Mouse (Mus musculus) neural tube, embryonic 14.5 days (tissue): ENCODE data around the gene Acp5. TPM values are rescaled to one million over a fixed set of nuclear protein-coding genes. Genes with fewer than 3 reads are reported as not detected.

Experiments
- ATAC-seq: fragments of 200-750 bp; cut with Nextera tagmentation; 2 replicates; pipeline ENCODE4 v1.8.0; 2017; ENCODE audit warnings: low read depth, mild to moderate bottlenecking, moderate TSS enrichment, moderate library complexity
- H3K27ac ChIP-seq: fragments of 300-500 bp; sonication (generic); 2 replicates; pipeline ENCODE4 v1.5.1; 2014; ENCODE audit warnings: low read depth, mild to moderate bottlenecking, control low read depth, low read length, moderate library complexity, mixed read lengths
- H3K27me3 ChIP-seq: fragments of 300-500 bp; sonication (generic); 2 replicates; pipeline ENCODE4 v1.6.1; 2014; ENCODE audit warnings: low read length; ENCODE audit not compliant: control insufficient read depth, insufficient read depth
- H3K36me3 ChIP-seq: fragments of 300-500 bp; sonication (generic); 2 replicates; pipeline ENCODE4 v1.6.1; 2014; ENCODE audit warnings: low read length, mixed read lengths; ENCODE audit not compliant: control insufficient read depth, insufficient read depth
- H3K4me1 ChIP-seq: fragments of 300-500 bp; sonication (generic); 2 replicates; pipeline ENCODE4 v1.6.1; 2014; ENCODE audit warnings: low read length; ENCODE audit not compliant: control insufficient read depth, insufficient read depth
- H3K4me2 ChIP-seq: fragments of 300-500 bp; sonication (generic); 2 replicates; pipeline ENCODE4 v1.6.1; 2014; ENCODE audit warnings: mild to moderate bottlenecking, low read depth, low read length, control low read depth
- H3K4me3 ChIP-seq: fragments of 300-500 bp; sonication (generic); 2 replicates; pipeline ENCODE4 v1.5.1; 2014; ENCODE audit warnings: low read depth, low read length, control low read depth, mixed read lengths
- H3K9ac ChIP-seq: fragments of 300-500 bp; sonication (generic); replicated peaks from 2 replicates; pipeline ENCODE4 v1.6.1; 2014; ENCODE audit warnings: low read depth, mild to moderate bottlenecking, control low read depth, low read length, mixed read lengths
- H3K9me3 ChIP-seq: fragments of 300-500 bp; sonication (generic); 2 replicates; pipeline ENCODE4 v1.6.1; 2016; ENCODE audit warnings: low read length; ENCODE audit not compliant: control insufficient read depth
- whole genome bisulfite sequencing: fragments of 180-500 bp; shearing (Covaris S2); extraction: QIAGEN DNeasy Blood & Tissue Kit; methylation state at CpG from one replicate; pipeline ENCODE4 v1.1.7; 2014; 5-methylcytosine and 5-hydroxymethylcytosine counted together
- polyA plus RNA-seq: library from polyadenylated mRNA; unstranded; fragments of >200 nt; fragmentation: Nextera tagmentation; extraction: Ambion mirVana; gene quantifications from 2 replicates; pipeline ENCODE4 v1.2.1, GENCODE M21; 2014

Gene Acp5
- polyA plus RNA-seq, 1 experiment from 2014 or later, result 0.40 TPM

DNA sequence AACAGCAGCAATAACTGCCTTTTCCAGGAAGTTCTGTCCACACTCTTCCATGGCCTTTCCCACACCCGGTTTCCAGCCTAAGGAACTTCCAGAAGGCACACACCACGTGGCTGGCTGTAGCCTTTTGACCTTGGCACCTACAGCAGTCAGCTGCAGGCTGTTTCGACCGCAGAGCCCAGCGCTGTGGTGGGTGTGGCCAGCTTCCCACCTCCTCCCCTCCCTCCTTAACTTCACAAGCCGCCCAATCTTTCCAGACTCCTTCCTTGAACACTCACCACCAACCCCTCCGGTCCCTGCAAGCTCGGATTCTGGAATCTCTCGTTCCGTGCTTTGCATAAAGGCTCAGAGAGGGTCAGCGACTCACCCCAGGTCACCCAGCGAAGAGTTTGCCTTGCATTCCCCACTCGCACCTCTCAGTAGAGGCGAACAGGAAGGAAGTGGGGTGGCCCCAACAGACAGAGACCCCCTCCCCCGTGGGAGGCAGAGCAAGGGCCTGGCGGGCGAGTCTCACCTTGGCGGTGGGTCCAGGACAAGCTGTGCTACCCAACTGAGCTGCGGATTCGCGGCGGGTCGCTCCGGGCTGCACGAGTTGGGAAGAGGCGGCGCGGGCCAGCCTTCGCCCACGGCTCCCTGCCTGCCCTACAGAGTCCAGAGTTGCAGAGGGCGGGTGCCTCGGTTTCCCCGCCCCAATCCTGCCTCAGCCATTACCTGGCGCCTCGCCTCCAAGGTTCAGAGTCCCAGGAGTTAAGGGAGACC lies 4.1 kb downstream of the Acp5 start:
- H3K36me3 ChIP-seq, result no peaks in the 10 kb centered on the region
- ATAC-seq, result 0 out of 2 replicates have a peak, but pooled peaks have one; percentile 5
- H3K27ac ChIP-seq, result no peak overlapping the region
- H3K4me2 ChIP-seq, result peak overlapping the region; percentile 23; the same call in 1 of the 2 replicates
- H3K9me3 ChIP-seq, result no peaks in the 10 kb centered on the region
- H3K27me3 ChIP-seq, result peaks cover 11% of the 10 kb centered on the region
- H3K9ac ChIP-seq, result no peak overlapping the region
- no peak overlapping the region for H3K4me3 ChIP-seq
- 3% methylated on average over 33 of the region's 35 CpGs for WGBS
- H3K4me1 ChIP-seq, result no peaks in the 10 kb centered on the region

DNA sequence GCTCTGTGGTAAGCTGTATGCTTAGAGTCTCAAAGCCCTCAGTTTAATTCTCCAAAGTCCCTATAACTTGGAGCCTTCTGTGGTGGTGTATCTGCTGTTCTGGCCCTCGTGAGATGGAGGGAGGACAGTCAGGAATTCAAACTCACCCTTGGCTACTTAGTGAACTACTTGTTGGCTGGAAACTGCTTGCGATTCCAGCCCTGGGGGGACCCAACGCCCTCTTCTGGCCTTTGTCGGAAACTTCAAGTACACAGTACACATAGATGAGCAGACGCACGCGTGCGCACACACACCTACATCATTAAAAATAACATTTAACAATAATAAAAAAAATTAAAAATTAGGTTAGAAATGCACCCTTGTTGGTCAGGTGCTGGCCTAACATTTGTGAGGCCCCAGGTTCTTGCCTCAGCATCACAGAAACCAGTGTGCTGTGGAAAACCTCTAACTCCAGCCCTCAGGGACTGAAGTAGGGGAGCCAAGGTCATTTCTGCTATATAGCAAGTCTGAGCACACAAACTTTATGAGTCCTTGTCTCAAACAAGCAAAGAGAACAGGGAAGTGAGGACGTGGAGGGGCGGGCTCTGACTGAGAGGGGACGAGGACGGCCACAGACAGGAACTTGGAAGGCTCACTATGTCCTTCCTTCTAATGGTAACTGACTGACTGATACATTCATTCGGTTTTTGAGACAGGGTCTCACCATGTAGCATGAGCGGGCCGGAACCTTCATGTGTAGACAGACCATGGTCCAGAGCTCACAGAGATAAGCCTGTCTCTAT lies 10.1 kb downstream of the Acp5 start:
- Histone ChIP-seq H3K9me3 (no peaks in the 10 kb centered on the region), H3K4me3 (no peak overlapping the region), H3K4me1 (no peaks in the 10 kb centered on the region), H3K36me3 (no peaks in the 10 kb centered on the region), H3K4me2 (no peak overlapping the region), H3K9ac (no peak overlapping the region), H3K27ac (no peak overlapping the region), H3K27me3 (no peaks in the 10 kb centered on the region)
- 90% methylated on average over 15 of the region's 15 CpGs for WGBS
- no peak for ATAC-seq

DNA sequence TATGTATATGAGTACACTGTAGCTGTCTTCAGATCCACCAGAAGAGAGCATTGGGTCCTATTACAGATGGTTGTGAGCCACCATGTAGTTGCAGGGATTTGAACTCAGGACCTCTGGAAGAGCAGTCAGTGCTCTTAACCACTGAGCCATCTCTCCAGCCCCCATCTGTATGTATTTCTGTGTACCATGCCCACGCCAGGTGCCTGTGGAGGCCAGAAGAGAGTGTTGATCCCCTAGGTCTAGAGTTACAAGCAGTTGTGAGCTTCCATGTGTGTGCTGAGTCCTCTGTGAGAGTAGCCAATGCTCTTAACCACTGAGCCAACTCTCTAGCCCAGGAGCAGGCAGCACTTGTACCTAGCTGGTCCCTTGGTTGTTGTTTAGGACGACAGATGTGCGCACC lies 11.3 kb downstream of the Acp5 start:
- 85% methylated on average over 3 of the region's 3 CpGs for WGBS
- H3K9me3 ChIP-seq, result no peaks in the 10 kb centered on the region
- H3K9ac ChIP-seq, result no peak overlapping the region
- no peak overlapping the region for H3K27ac ChIP-seq
- no peak overlapping the region for H3K4me2 ChIP-seq
- no peak for ATAC-seq
- H3K4me1 ChIP-seq, result no peaks in the 10 kb centered on the region
- no peak overlapping the region for H3K4me3 ChIP-seq
- H3K36me3 ChIP-seq, result no peaks in the 10 kb centered on the region
- H3K27me3 ChIP-seq, result no peaks in the 10 kb centered on the region

DNA sequence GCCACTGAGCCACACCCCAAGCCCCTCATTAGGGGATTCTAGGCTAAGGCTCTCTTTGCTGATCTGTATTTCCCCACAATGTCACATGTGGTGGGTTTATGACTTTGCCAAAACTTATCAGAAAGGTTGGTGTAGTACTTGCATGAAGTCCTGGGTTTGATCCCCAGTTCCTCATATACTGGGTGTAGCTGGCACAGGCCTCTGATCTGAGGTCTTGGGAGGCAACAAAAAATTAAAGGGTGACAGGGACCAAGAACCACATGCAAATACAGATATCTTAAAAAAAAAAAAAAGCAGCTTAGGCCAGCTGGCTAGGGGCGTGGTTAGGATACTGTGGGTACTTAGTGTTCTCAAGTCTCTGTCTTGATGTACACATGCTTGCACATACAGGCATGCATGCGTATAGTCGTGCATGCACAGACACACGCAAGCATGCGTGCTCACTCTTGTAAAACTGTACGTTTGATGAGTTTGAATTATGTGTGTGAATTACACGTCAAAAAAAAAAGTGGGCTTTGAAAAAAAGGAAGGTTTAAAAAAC lies 12.4 kb downstream of the Acp5 start:
- H3K36me3 ChIP-seq, result no peaks in the 10 kb centered on the region
- H3K27me3 ChIP-seq, result no peaks in the 10 kb centered on the region
- no peaks in the 10 kb centered on the region for H3K9me3 ChIP-seq
- H3K4me2 ChIP-seq, result no peak overlapping the region
- H3K27ac ChIP-seq, result no peak overlapping the region
- H3K4me3 ChIP-seq, result no peak overlapping the region
- H3K4me1 ChIP-seq, result no peaks in the 10 kb centered on the region
- no peak for ATAC-seq
- 90% methylated on average over 7 of the region's 7 CpGs for WGBS
- H3K9ac ChIP-seq, result no peak overlapping the region

DNA sequence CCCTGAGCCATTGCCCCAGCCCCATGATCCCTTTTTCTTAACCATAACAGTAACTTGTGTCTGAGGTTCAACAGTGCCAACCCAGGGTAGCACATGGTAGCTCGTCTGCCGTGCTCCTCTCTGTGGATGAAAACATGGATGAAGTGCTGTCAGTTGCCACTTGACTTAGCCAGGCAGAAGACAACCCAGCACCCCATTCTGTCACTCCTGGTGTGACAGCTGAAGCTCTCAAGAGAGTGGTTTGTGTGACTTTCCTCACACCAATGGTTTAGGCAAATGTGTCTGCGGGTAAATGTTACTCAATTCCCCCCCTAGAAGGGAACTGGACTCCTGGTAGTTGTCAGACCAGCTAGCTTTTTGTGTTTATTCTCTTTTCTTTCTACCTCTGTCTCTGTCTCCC lies 13.5 kb downstream of the Acp5 start:
- 83% methylated on average over 3 of the region's 3 CpGs for WGBS
- ATAC-seq, result no peak
- no peak overlapping the region for H3K4me3 ChIP-seq
- H3K36me3 ChIP-seq, result no peaks in the 10 kb centered on the region
- no peaks in the 10 kb centered on the region for H3K27me3 ChIP-seq
- no peak overlapping the region for H3K4me2 ChIP-seq
- no peak overlapping the region for H3K27ac ChIP-seq
- no peaks in the 10 kb centered on the region for H3K9me3 ChIP-seq
- no peak overlapping the region for H3K9ac ChIP-seq
- no peaks in the 10 kb centered on the region; the same call in 1 of the 2 replicates for H3K4me1 ChIP-seq

DNA sequence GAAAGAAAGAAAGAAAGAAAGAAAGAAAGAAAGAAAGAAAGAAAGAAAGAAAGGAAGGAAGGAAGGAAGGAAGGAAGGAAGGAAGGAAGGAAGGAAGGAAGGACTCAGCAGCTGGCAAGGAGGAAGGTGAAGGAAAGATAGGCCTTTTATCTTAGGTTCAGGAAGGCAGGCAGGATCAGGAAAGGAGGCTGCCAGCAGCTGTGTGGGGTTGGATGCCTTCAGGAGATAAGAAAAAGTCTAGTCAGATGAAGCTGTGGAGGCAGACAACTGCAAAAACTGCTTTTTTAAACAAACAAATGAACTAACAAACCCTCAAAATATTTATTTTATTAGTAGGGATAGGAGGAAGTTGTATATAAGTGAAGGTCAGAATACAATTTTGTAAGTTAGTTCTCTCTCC lies 14.0 kb downstream of the Acp5 start:
- Histone ChIP-seq H3K4me1 (peaks cover under 1% of the 10 kb centered on the region; the same call in 1 of the 2 replicates), H3K27me3 (no peaks in the 10 kb centered on the region), H3K9ac (no peak overlapping the region), H3K4me3 (no peak overlapping the region), H3K36me3 (no peaks in the 10 kb centered on the region), H3K9me3 (no peaks in the 10 kb centered on the region), H3K4me2 (no peak overlapping the region), H3K27ac (no peak overlapping the region)
- ATAC-seq, result no peak

DNA sequence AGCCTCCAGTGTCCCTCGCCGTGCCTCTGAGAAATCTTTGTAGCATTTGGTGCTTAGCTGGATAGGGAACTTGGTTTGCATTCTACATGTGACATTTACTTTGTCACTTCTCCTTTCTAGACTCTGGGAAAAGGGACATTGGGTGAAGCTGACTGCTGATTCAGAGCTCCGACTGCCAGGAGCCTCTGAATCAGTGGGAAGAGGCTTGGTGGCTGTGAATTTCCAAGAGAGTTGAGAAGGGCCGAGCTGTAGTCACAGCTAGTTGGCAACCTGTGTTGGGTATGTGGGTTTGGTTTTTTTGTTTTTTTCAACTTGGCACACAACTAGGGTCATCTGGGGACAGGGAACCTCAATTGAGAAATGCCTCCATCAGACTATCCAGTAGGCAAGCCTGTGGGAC lies 16.0 kb downstream of the Acp5 start:
- no peaks in the 10 kb centered on the region for H3K9me3 ChIP-seq
- ATAC-seq, result no peak
- no peaks in the 10 kb centered on the region for H3K36me3 ChIP-seq
- no peak overlapping the region for H3K27ac ChIP-seq
- WGBS, result 93% methylated on average over 4 of the region's 4 CpGs
- H3K4me2 ChIP-seq, result no peak overlapping the region
- peaks cover 11% of the 10 kb centered on the region for H3K4me1 ChIP-seq
- no peak overlapping the region for H3K4me3 ChIP-seq
- H3K27me3 ChIP-seq, result no peaks in the 10 kb centered on the region
- no peak overlapping the region for H3K9ac ChIP-seq

DNA sequence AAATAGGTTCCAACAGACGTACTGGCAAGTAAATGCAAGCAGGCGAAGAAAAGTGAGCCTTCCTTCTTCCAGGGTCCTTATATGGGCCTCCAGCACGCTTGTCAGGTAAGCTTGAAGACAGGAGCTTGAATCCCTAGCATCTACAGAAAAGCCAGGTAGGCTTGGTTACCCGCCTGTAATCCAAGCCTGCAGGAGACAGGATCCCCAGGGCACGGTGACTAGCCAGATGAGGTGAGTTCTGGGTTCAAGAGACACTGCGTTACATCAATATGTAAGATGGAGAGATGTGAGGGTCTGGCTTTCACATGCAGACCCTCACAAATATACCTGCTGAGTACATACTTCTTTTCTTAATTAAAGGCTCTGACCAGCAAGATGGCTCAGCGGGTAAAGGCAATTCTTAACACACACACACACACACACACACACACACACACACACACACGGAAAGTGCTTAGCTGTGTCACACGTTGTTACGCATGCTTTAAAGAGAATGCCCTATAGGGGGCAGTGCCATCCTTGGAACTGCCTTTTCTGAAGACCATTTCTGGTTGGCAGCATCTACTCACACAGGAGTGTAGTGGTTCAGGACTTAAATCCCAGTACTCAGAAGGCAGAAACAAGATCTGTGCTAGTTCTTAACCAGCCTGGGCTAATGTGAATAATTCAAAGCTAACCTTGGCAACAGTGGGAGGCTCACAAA lies 17.6 kb downstream of the Acp5 start:
- H3K4me2 ChIP-seq, result peak overlapping the region; percentile 91
- WGBS, result 47% methylated on average over 10 of the region's 10 CpGs
- H3K4me3 ChIP-seq, result peak overlapping the region; percentile 91
- H3K27ac ChIP-seq, result no peak overlapping the region
- H3K27me3 ChIP-seq, result no peaks in the 10 kb centered on the region
- no peak for ATAC-seq
- H3K9ac ChIP-seq, result no peak overlapping the region; the same call in 1 of the 2 replicates
- peaks cover 7% of the 10 kb centered on the region; the same call in 1 of the 2 replicates for H3K36me3 ChIP-seq
- H3K9me3 ChIP-seq, result no peaks in the 10 kb centered on the region
- H3K4me1 ChIP-seq, result peaks cover 11% of the 10 kb centered on the region
